Mouse (Mus musculus): ENCODE measurements at regions not wholly inside any gene's neighbourhood (a gene's known extent, or its start where the extent isn't known, plus 50 kb on each side); places are given as distances from the start of the nearest gene placed in this dataset.
A peak's percentile ranks its signal among the peaks of the same experiment; 100 is the strongest.
"Not testable (repeated sequence)": the region's sequence is repeated elsewhere in the genome, so short reads cannot be mapped to it uniquely, and the experiment has no call there.

GRCm38 (mm10) chr1:145139267-145139651 is 364.0 kb upstream of the Rgs18 start:
- ATAC-seq (replicated peaks; ENCODE audit: low FRiP score, low TSS enrichment, poor library complexity, severe bottlenecking) = peak; percentile 51

- ATAC-seq (replicated peaks; ENCODE audit: low FRiP score, low TSS enrichment, poor library complexity, severe bottlenecking) = peak; percentile 98
Measured at GRCm38 (mm10) chr1:145138452-145139266, 363.4 kb upstream of the Rgs18 start.

GRCm38 (mm10) chr1:145131020-145131419 is 355.8 kb upstream of the Rgs18 start:
- ATAC-seq (replicated peaks; ENCODE audit: low FRiP score, low TSS enrichment, poor library complexity, severe bottlenecking) = no peak

GRCm38 (mm10) chr1:145113171-145113570 is 337.9 kb upstream of the Rgs18 start:
- no peak for ATAC-seq (replicated peaks; ENCODE audit: low FRiP score, low TSS enrichment, poor library complexity, severe bottlenecking)

- not testable (repeated sequence) for ATAC-seq (replicated peaks; ENCODE audit: low FRiP score, low TSS enrichment, poor library complexity, severe bottlenecking)
Measured at GRCm38 (mm10) chr1:145106771-145107170, 331.5 kb upstream of the Rgs18 start.

GRCm38 (mm10) chr1:145065255-145065854 is 290.1 kb upstream of the Rgs18 start:
- ATAC-seq (replicated peaks; ENCODE audit: low FRiP score, low TSS enrichment, poor library complexity, severe bottlenecking) = no peak

- no peak for ATAC-seq (replicated peaks; ENCODE audit: low FRiP score, low TSS enrichment, poor library complexity, severe bottlenecking)
Measured at GRCm38 (mm10) chr1:145064384-145064783, 289.1 kb upstream of the Rgs18 start.

GRCm38 (mm10) chr1:145015623-145016022 is 240.4 kb upstream of the Rgs18 start:
- no peak for ATAC-seq (replicated peaks; ENCODE audit: low FRiP score, low TSS enrichment, poor library complexity, severe bottlenecking)

GRCm38 (mm10) chr1:145010833-145011232 is 235.6 kb upstream of the Rgs18 start:
- no peak for ATAC-seq (replicated peaks; ENCODE audit: low FRiP score, low TSS enrichment, poor library complexity, severe bottlenecking)

GRCm38 (mm10) chr1:144978167-144978566 is 202.9 kb upstream of the Rgs18 start:
- no peak for ATAC-seq (replicated peaks; ENCODE audit: low FRiP score, low TSS enrichment, poor library complexity, severe bottlenecking)

- no peak for ATAC-seq (replicated peaks; ENCODE audit: low FRiP score, low TSS enrichment, poor library complexity, severe bottlenecking)
Measured at GRCm38 (mm10) chr1:144965736-144966135, 190.5 kb upstream of the Rgs18 start.

- no peak for ATAC-seq (replicated peaks; ENCODE audit: low FRiP score, low TSS enrichment, poor library complexity, severe bottlenecking)
Measured at GRCm38 (mm10) chr1:144939006-144939405, 163.8 kb upstream of the Rgs18 start.

GRCm38 (mm10) chr1:144926136-144926535 is 150.9 kb upstream of the Rgs18 start:
- no peak for ATAC-seq (replicated peaks; ENCODE audit: low FRiP score, low TSS enrichment, poor library complexity, severe bottlenecking)

GRCm38 (mm10) chr1:144916568-144916967 is 141.3 kb upstream of the Rgs18 start:
- ATAC-seq (replicated peaks; ENCODE audit: low FRiP score, low TSS enrichment, poor library complexity, severe bottlenecking) = no peak

GRCm38 (mm10) chr1:144902987-144903386 is 127.8 kb upstream of the Rgs18 start:
- ATAC-seq (replicated peaks; ENCODE audit: low FRiP score, low TSS enrichment, poor library complexity, severe bottlenecking) = no peak

- ATAC-seq (replicated peaks; ENCODE audit: low FRiP score, low TSS enrichment, poor library complexity, severe bottlenecking) = no peak
Measured at GRCm38 (mm10) chr1:144883633-144884032, 108.4 kb upstream of the Rgs18 start.

- no peak for ATAC-seq (replicated peaks; ENCODE audit: low FRiP score, low TSS enrichment, poor library complexity, severe bottlenecking)
Measured at GRCm38 (mm10) chr1:144862133-144862532, 86.9 kb upstream of the Rgs18 start.
